Mouse (Mus musculus): Measurements from ENCODE around the gene Tom1. TPM values are rescaled to one million over a fixed set of nuclear protein-coding genes. Genes with fewer than 3 reads are reported as not detected.

Gene Tom1
- total and polyA plus RNA-seq, 2 experiments from 2014 or later: 56.1 to 75.8 TPM

- 73% methylated on average over 6 of the region's 6 CpGs for WGBS
Observed at GRCm38 (mm10) chr8:75082181-75082805, 48.8 kb downstream of the Tom1 start.

DNA sequence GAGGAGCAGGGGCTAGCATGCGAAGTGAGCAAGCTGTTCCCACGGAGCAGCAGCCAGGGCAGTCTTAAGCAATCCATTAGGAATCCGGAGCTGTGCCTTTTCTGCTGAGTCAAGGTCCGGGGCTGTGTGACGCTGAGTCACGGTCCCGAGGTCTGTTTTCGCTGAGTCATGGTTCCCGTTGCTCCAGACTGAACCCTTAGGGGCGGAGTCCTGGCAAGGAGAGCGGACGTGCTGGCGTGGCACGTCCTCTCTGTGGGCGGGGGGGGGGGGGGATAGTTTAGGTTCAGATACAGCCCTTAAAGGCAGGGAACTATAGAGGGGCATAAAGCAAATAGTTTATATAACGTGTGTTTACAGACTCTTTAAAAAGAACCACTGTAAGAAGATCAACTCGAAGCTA, 50.3 kb downstream of the Tom1 start:
- DNase-seq (ENCODE audit: low spot score) (peak; percentile 98), ATAC-seq (ENCODE audit: insufficient read depth, low read depth) (peak; percentile 96)
- peak overlapping the region; percentile 37 for H3K4me3 ChIP-seq (ENCODE audit: low read depth, low read length)
- H3K4me2 ChIP-seq (ENCODE audit: low read depth, low read length): peak overlapping the region; percentile 58
- WGBS: 2% methylated on average over 17 of the region's 17 CpGs
- H3K9ac ChIP-seq (replicated peaks; ENCODE audit: low read depth, low read length): no peak overlapping the region
- H3K9me3 ChIP-seq (replicated peaks; ENCODE audit: control insufficient read depth, low read length): no peaks in the 10 kb centered on the region
- no peaks in the 10 kb centered on the region for H3K27me3 ChIP-seq (ENCODE audit: control insufficient read depth, insufficient read depth, low read length)
- H3K27ac ChIP-seq (ENCODE audit: low read depth): peak overlapping the region; percentile 49; the same call in 1 of the 2 replicates
- no peaks in the 10 kb centered on the region for H3K36me3 ChIP-seq (replicated peaks; ENCODE audit: control insufficient read depth, insufficient read depth, low read length)
- TF ChIP-seq EP300 (IDR thresholded peaks at IDR 0.05; ENCODE audit: low read depth) (peak; percentile 96), CTCF (IDR thresholded peaks at IDR 0.05; ENCODE audit: low read depth) (no peak)
- H3K4me1 ChIP-seq (ENCODE audit: control insufficient read depth, insufficient read depth): peaks cover 7% of the 10 kb centered on the region; the same call in 1 of the 2 replicates

More at GRCm38 (mm10) chr8:75082181-75082805, 48.8 kb downstream of the Tom1 start:
- H3K27ac ChIP-seq (ENCODE audit: low read depth): no peak overlapping the region
- no peak overlapping the region for H3K4me3 ChIP-seq (ENCODE audit: low read depth, low read length)
- H3K9ac ChIP-seq (replicated peaks; ENCODE audit: low read depth, low read length): no peak overlapping the region
- H3K27me3 ChIP-seq (ENCODE audit: control insufficient read depth, insufficient read depth, low read length): no peaks in the 10 kb centered on the region
- H3K4me1 ChIP-seq (ENCODE audit: control insufficient read depth, insufficient read depth): 0 out of 2 replicates have a peak, but pooled peaks cover 4% of the 10 kb centered on the region
- ATAC-seq (ENCODE audit: insufficient read depth, low read depth) (no peak), DNase-seq (ENCODE audit: low spot score) (no peak)
- no peaks in the 10 kb centered on the region for H3K36me3 ChIP-seq (replicated peaks; ENCODE audit: control insufficient read depth, insufficient read depth, low read length)
- TF ChIP-seq CTCF (IDR thresholded peaks at IDR 0.05; ENCODE audit: low read depth): no peak
- TF ChIP-seq EP300 (IDR thresholded peaks at IDR 0.05; ENCODE audit: low read depth): no peak
- no peak overlapping the region for H3K4me2 ChIP-seq (ENCODE audit: low read depth, low read length)
- H3K9me3 ChIP-seq (replicated peaks; ENCODE audit: control insufficient read depth, low read length): no peaks in the 10 kb centered on the region

GRCm38 (mm10) chr8:75084382-75085064, 51.0 kb downstream of the Tom1 start:
- no peak overlapping the region for H3K9ac ChIP-seq (replicated peaks; ENCODE audit: low read depth, low read length)
- peaks cover 10% of the 10 kb centered on the region; the same call in 1 of the 2 replicates for H3K4me1 ChIP-seq (ENCODE audit: control insufficient read depth, insufficient read depth)
- WGBS: 38% methylated on average over 3 of the region's 3 CpGs
- DNase-seq (ENCODE audit: low spot score) (peak; percentile 13), ATAC-seq (ENCODE audit: insufficient read depth, low read depth) (no peak)
- TF ChIP-seq CTCF (IDR thresholded peaks at IDR 0.05; ENCODE audit: low read depth): no peak
- TF ChIP-seq EP300 (IDR thresholded peaks at IDR 0.05; ENCODE audit: low read depth): no peak
- peak overlapping the region; percentile 58; the same call in 1 of the 2 replicates for H3K4me2 ChIP-seq (ENCODE audit: low read depth, low read length)
- H3K4me3 ChIP-seq (ENCODE audit: low read depth, low read length): no peak overlapping the region; the same call in 1 of the 2 replicates
- H3K27me3 ChIP-seq (ENCODE audit: control insufficient read depth, insufficient read depth, low read length): no peaks in the 10 kb centered on the region
- no peaks in the 10 kb centered on the region for H3K36me3 ChIP-seq (replicated peaks; ENCODE audit: control insufficient read depth, insufficient read depth, low read length)
- H3K9me3 ChIP-seq (replicated peaks; ENCODE audit: control insufficient read depth, low read length): no peaks in the 10 kb centered on the region
- peak overlapping the region; percentile 49 for H3K27ac ChIP-seq (ENCODE audit: low read depth)

GRCm38 (mm10) chr8:75086002-75086401, 52.5 kb downstream of the Tom1 start:
- peaks cover 10% of the 10 kb centered on the region; the same call in 1 of the 2 replicates for H3K4me1 ChIP-seq (ENCODE audit: control insufficient read depth, insufficient read depth)
- DNase-seq (ENCODE audit: low spot score): no peak
- ATAC-seq (ENCODE audit: insufficient read depth, low read depth): no peak
- WGBS: 76% methylated on average over 2 of the region's 2 CpGs
- no peak overlapping the region for H3K4me3 ChIP-seq (ENCODE audit: low read depth, low read length)
- no peaks in the 10 kb centered on the region for H3K36me3 ChIP-seq (replicated peaks; ENCODE audit: control insufficient read depth, insufficient read depth, low read length)
- TF ChIP-seq EP300 (IDR thresholded peaks at IDR 0.05; ENCODE audit: low read depth) (no peak), CTCF (IDR thresholded peaks at IDR 0.05; ENCODE audit: low read depth) (no peak)
- no peak overlapping the region for H3K9ac ChIP-seq (replicated peaks; ENCODE audit: low read depth, low read length)
- H3K9me3 ChIP-seq (replicated peaks; ENCODE audit: control insufficient read depth, low read length): no peaks in the 10 kb centered on the region
- H3K27me3 ChIP-seq (ENCODE audit: control insufficient read depth, insufficient read depth, low read length): no peaks in the 10 kb centered on the region
- H3K27ac ChIP-seq (ENCODE audit: low read depth): peak overlapping the region; percentile 49
- no peak overlapping the region for H3K4me2 ChIP-seq (ENCODE audit: low read depth, low read length)

DNA sequence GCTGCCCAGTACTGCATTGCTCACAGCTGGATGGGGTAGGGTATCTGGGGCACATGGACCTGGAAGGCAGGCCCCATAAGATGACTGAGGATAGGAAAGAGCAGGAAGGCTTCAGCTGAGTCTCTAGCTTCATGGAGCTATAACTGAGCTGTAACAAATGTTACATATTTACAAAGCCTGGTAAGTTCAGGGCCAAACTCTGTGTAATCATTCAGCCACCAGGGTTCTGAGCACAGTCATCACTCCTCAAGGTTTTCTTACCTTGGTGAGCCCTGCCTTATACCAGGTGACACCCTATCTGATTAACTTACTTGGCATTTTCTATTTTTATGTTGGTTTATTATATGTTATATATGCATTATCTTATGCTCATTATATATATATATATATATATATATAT, 53.6 kb downstream of the Tom1 start:
- Histone ChIP-seq H3K4me1 (ENCODE audit: control insufficient read depth, insufficient read depth) (peaks cover 10% of the 10 kb centered on the region; the same call in 1 of the 2 replicates), H3K27me3 (ENCODE audit: control insufficient read depth, insufficient read depth, low read length) (no peaks in the 10 kb centered on the region), H3K9me3 (replicated peaks; ENCODE audit: control insufficient read depth, low read length) (no peaks in the 10 kb centered on the region), H3K27ac (ENCODE audit: low read depth) (no peak overlapping the region), H3K4me3 (ENCODE audit: low read depth, low read length) (no peak overlapping the region), H3K36me3 (replicated peaks; ENCODE audit: control insufficient read depth, insufficient read depth, low read length) (no peaks in the 10 kb centered on the region), H3K4me2 (ENCODE audit: low read depth, low read length) (no peak overlapping the region), H3K9ac (replicated peaks; ENCODE audit: low read depth, low read length) (no peak overlapping the region)
- ATAC-seq (ENCODE audit: insufficient read depth, low read depth) (no peak), DNase-seq (ENCODE audit: low spot score) (no peak)
- TF ChIP-seq CTCF (IDR thresholded peaks at IDR 0.05; ENCODE audit: low read depth): no peak
- TF ChIP-seq EP300 (IDR thresholded peaks at IDR 0.05; ENCODE audit: low read depth): no peak
